Mouse (Mus musculus): ENCODE data around the gene Dock7. TPM values are rescaled to one million over a fixed set of nuclear protein-coding genes. Genes with fewer than 3 reads are reported as not detected.

Dock7 gene
- polyA plus RNA-seq, 1 experiment from 2014 or later = 84.5 TPM

DNA sequence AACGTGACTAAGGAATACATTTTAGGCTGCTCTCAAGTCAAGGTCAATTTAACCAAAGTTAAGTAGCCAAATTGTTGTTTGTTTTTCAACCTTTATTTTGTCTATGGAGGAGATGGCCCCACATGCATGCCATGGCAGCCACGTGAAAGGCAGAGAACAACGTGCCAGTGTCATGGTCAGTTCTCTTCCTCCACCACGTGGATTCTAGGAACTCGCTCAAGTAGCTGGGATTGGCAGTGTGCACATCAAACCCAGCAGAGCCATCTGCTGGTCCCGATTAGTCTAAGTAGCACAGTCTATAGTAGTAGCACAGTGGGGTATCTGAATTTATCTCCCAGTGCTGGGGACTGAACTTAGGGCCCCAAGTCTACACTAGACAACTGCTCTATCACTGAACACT, 51.9 kb downstream of the Dock7 start:
- Histone ChIP-seq H3K4me1 (ENCODE audit: control insufficient read depth, insufficient read depth, low read length) (no peaks in the 10 kb centered on the region), H3K9me3 (ENCODE audit: control insufficient read depth, low read length) (no peaks in the 10 kb centered on the region), H3K9ac (ENCODE audit: low read depth, low read length) (no peak overlapping the region), H3K4me3 (ENCODE audit: low read length) (no peak overlapping the region), H3K36me3 (ENCODE audit: control insufficient read depth, insufficient read depth, low read length) (peaks cover 36% of the 10 kb centered on the region), H3K27ac (ENCODE audit: low read depth, low read length) (no peak overlapping the region), H3K27me3 (ENCODE audit: control insufficient read depth, insufficient read depth, low read length) (no peaks in the 10 kb centered on the region), H3K4me2 (replicated peaks; ENCODE audit: low read depth, low read length) (no peak overlapping the region)
- 89% methylated on average over 6 of the region's 6 CpGs for WGBS
- no peak for ATAC-seq (ENCODE audit: low FRiP score, low TSS enrichment)

DNA sequence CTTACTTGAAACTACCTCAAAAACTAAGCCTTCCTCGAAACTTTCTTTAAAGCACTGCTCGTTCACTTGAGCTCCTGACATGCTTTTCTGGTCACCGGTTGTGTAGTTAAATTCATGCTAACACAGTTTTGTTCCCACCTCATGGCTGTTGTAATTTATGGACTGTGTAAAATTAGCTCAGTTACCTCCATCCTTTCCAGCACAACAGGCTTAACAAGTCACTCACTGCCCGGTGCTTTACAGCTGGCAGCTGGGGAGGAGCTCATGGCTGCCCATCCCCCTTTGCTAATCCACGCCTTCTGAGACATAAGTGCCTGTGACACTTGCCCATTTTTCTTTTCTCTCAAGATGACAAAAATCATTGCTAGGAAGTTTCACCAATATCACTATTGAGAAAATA, 56.2 kb downstream of the Dock7 start:
- ATAC-seq (ENCODE audit: low FRiP score, low TSS enrichment) = peak; percentile 86
- no peak overlapping the region for H3K9ac ChIP-seq (ENCODE audit: low read depth, low read length)
- H3K4me1 ChIP-seq (ENCODE audit: control insufficient read depth, insufficient read depth, low read length) = no peaks in the 10 kb centered on the region
- H3K36me3 ChIP-seq (ENCODE audit: control insufficient read depth, insufficient read depth, low read length) = peaks cover 21% of the 10 kb centered on the region; the same call in 1 of the 2 replicates
- H3K9me3 ChIP-seq (ENCODE audit: control insufficient read depth, low read length) = no peaks in the 10 kb centered on the region
- no peak overlapping the region for H3K4me3 ChIP-seq (ENCODE audit: low read length)
- H3K27ac ChIP-seq (ENCODE audit: low read depth, low read length) = no peak overlapping the region
- H3K4me2 ChIP-seq (replicated peaks; ENCODE audit: low read depth, low read length) = no peak overlapping the region
- H3K27me3 ChIP-seq (ENCODE audit: control insufficient read depth, insufficient read depth, low read length) = no peaks in the 10 kb centered on the region
- 25% methylated on average over 5 of the region's 5 CpGs for WGBS

DNA sequence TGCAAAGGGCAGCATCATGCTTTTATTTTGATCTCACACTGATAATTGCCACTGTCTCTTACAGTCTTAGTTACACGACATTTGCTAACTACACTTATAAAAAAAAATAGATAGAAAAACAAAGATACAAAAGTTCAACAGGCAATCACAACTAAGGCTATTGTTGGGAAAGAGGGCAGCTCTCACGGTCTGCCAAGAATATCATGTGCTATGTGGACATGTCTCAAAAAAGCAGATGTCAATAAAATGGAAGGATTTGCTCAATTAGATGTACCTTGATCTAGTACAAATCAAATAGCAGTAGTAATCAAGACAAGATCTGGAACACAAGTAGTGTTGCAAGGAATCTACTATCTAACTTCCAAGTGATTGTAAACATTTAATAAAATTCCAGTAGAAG, 72.1 kb downstream of the Dock7 start:
- no peak for ATAC-seq (ENCODE audit: low FRiP score, low TSS enrichment)
- Histone ChIP-seq H3K4me1 (ENCODE audit: control insufficient read depth, insufficient read depth, low read length) (no peaks in the 10 kb centered on the region), H3K9ac (ENCODE audit: low read depth, low read length) (no peak overlapping the region), H3K9me3 (ENCODE audit: control insufficient read depth, low read length) (no peaks in the 10 kb centered on the region), H3K4me3 (ENCODE audit: low read length) (no peak overlapping the region), H3K4me2 (replicated peaks; ENCODE audit: low read depth, low read length) (no peak overlapping the region), H3K27me3 (ENCODE audit: control insufficient read depth, insufficient read depth, low read length) (no peaks in the 10 kb centered on the region), H3K36me3 (ENCODE audit: control insufficient read depth, insufficient read depth, low read length) (peaks cover 14% of the 10 kb centered on the region; the same call in 1 of the 2 replicates), H3K27ac (ENCODE audit: low read depth, low read length) (no peak overlapping the region)
- 88% methylated on average over 2 of the region's 2 CpGs for WGBS

DNA sequence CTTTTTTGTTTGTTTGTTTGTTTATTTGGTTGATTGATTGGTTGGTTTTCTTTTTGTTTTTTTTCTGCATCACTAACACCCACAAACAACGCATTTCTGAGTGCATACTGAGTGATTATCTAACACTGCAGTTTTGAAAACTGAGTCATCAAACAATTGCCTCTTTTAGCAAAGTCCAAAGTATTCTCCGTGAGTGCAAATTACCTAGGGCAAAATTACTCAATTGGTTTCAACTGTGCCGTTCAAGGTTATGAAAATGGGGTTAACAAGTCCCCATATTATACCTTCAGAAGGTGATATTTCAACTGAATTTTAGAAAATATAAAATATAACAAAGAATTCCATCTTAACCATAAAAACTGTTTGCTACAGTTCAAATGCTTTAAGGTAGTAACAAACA, 74.2 kb downstream of the Dock7 start:
- Histone ChIP-seq H3K36me3 (ENCODE audit: control insufficient read depth, insufficient read depth, low read length) (peaks cover 21% of the 10 kb centered on the region), H3K27me3 (ENCODE audit: control insufficient read depth, insufficient read depth, low read length) (no peaks in the 10 kb centered on the region), H3K9ac (ENCODE audit: low read depth, low read length) (no peak overlapping the region), H3K27ac (ENCODE audit: low read depth, low read length) (no peak overlapping the region), H3K9me3 (ENCODE audit: control insufficient read depth, low read length) (no peaks in the 10 kb centered on the region), H3K4me3 (ENCODE audit: low read length) (no peak overlapping the region), H3K4me1 (ENCODE audit: control insufficient read depth, insufficient read depth, low read length) (no peaks in the 10 kb centered on the region), H3K4me2 (replicated peaks; ENCODE audit: low read depth, low read length) (no peak overlapping the region)
- ATAC-seq (ENCODE audit: low FRiP score, low TSS enrichment) = no peak
- WGBS = 81% methylated on average over 3 of the region's 3 CpGs

DNA sequence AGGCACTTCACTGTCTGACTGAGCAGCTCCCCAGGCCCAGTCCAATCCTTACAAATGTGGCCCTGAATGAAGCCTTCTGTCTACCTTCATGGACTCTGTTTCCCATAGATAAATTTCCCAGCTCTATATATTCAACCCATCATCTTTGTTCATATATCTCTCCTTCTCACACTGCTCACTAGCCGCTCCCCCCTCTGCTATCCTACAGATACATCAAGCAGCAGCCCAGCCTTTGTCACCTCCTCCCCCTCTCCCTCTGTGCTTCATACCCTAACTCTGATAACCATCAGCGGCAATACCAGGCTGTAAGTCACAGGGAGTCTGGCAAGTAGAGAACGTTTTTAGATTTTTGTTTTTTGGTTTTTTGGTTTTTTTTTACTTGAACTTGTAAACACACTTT, 75.9 kb downstream of the Dock7 start:
- Histone ChIP-seq H3K4me3 (ENCODE audit: low read length) (no peak overlapping the region), H3K4me1 (ENCODE audit: control insufficient read depth, insufficient read depth, low read length) (no peaks in the 10 kb centered on the region), H3K4me2 (replicated peaks; ENCODE audit: low read depth, low read length) (no peak overlapping the region), H3K36me3 (ENCODE audit: control insufficient read depth, insufficient read depth, low read length) (peaks cover 21% of the 10 kb centered on the region), H3K27ac (ENCODE audit: low read depth, low read length) (no peak overlapping the region), H3K9ac (ENCODE audit: low read depth, low read length) (no peak overlapping the region), H3K9me3 (ENCODE audit: control insufficient read depth, low read length) (no peaks in the 10 kb centered on the region), H3K27me3 (ENCODE audit: control insufficient read depth, insufficient read depth, low read length) (no peaks in the 10 kb centered on the region)
- WGBS = 73% methylated on average over 3 of the region's 3 CpGs
- no peak for ATAC-seq (ENCODE audit: low FRiP score, low TSS enrichment)

DNA sequence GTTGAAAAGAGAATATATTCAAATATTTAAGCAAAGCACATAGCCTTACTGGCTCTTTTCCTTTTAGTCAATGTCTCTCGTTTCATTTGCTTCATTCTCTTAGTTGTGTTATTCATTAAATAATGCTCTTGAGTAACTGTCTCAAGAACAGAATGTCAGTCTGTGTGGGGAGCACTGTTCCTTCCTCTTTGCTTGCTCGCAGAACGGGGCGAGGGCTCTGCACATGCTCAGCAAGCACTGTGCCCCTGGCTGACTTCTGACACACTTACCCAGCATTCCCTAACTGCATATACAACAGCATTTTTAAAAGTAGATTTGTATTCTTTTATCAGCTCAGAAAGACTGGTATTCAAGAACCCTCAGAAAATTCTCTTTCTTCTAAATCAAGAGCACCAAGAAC, 87.8 kb downstream of the Dock7 start:
- H3K27ac ChIP-seq (ENCODE audit: low read depth, low read length) = no peak overlapping the region
- no peak overlapping the region for H3K4me2 ChIP-seq (replicated peaks; ENCODE audit: low read depth, low read length)
- no peaks in the 10 kb centered on the region for H3K4me1 ChIP-seq (ENCODE audit: control insufficient read depth, insufficient read depth, low read length)
- no peaks in the 10 kb centered on the region for H3K9me3 ChIP-seq (ENCODE audit: control insufficient read depth, low read length)
- H3K27me3 ChIP-seq (ENCODE audit: control insufficient read depth, insufficient read depth, low read length) = no peaks in the 10 kb centered on the region
- WGBS = 90% methylated on average over 4 of the region's 4 CpGs
- no peaks in the 10 kb centered on the region for H3K36me3 ChIP-seq (ENCODE audit: control insufficient read depth, insufficient read depth, low read length)
- H3K4me3 ChIP-seq (ENCODE audit: low read length) = no peak overlapping the region
- H3K9ac ChIP-seq (ENCODE audit: low read depth, low read length) = no peak overlapping the region
- no peak for ATAC-seq (ENCODE audit: low FRiP score, low TSS enrichment)

DNA sequence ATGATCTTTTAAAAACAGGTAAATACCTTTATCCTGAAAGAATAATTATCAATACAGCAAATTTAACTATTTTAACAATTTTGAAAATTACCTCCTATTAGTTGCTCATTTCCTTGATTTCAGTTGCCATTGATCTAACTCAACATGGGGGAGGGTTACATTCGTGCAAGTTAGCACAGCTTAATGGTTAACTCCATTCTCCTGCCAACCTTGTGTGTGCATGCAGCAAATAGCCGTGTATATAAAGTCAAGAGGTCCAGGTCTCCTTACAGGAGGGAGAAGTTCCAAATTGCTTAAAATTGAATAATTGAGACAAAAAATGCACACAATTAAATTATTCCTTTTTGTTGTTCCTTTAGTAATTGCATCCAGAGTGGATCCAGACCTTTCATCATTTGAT, 90.0 kb downstream of the Dock7 start, which contains the start of gene Angptl3:
Angptl3 (plus strand) TSS at position 269 of the 400 bp plus-strand sequence.
- no peaks in the 10 kb centered on the region for H3K4me1 ChIP-seq (ENCODE audit: control insufficient read depth, insufficient read depth, low read length)
- no peak within 1 kb of the TSS for H3K4me3 ChIP-seq (ENCODE audit: low read length)
- no peak within 1 kb of the TSS for H3K4me2 ChIP-seq (replicated peaks; ENCODE audit: low read depth, low read length)
- no peaks in the 10 kb centered on the region; the same call in 1 of the 2 replicates for H3K36me3 ChIP-seq (ENCODE audit: control insufficient read depth, insufficient read depth, low read length)
- no peaks in the 10 kb centered on the region for H3K9me3 ChIP-seq (ENCODE audit: control insufficient read depth, low read length)
- H3K9ac ChIP-seq (ENCODE audit: low read depth, low read length) = no peak within 1 kb of the TSS
- no peak for ATAC-seq (ENCODE audit: low FRiP score, low TSS enrichment)
- H3K27me3 ChIP-seq (ENCODE audit: control insufficient read depth, insufficient read depth, low read length) = no peaks in the 10 kb centered on the region
- WGBS = 67% methylated on average over 2 of the region's 2 CpGs
- no peak within 1 kb of the TSS for H3K27ac ChIP-seq (ENCODE audit: low read depth, low read length)

DNA sequence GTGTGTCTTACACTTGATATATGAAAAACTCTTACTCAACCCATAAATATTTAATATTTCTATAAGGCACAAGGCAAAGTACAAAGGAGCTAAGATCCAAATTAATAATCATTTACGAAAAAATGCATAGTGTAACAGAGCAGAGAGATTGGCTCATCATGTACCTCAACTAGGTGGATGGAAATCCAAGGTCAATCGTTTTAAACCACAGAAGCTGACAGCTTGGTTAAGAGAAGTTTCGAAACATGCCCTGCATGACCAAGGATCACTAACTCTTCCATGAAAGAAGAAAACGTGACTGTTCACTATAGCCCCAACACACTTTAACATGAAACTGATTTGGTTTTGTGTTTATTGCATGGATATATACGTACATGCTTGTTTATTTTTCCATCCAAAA, 92.3 kb downstream of the Dock7 start:
- Histone ChIP-seq H3K4me2 (replicated peaks; ENCODE audit: low read depth, low read length) (no peak overlapping the region), H3K36me3 (ENCODE audit: control insufficient read depth, insufficient read depth, low read length) (no peaks in the 10 kb centered on the region; the same call in 1 of the 2 replicates), H3K9ac (ENCODE audit: low read depth, low read length) (no peak overlapping the region), H3K4me3 (ENCODE audit: low read length) (no peak overlapping the region), H3K27ac (ENCODE audit: low read depth, low read length) (no peak overlapping the region), H3K9me3 (ENCODE audit: control insufficient read depth, low read length) (no peaks in the 10 kb centered on the region), H3K4me1 (ENCODE audit: control insufficient read depth, insufficient read depth, low read length) (no peaks in the 10 kb centered on the region), H3K27me3 (ENCODE audit: control insufficient read depth, insufficient read depth, low read length) (no peaks in the 10 kb centered on the region)
- 96% methylated on average over 5 of the region's 5 CpGs for WGBS
- no peak for ATAC-seq (ENCODE audit: low FRiP score, low TSS enrichment)

DNA sequence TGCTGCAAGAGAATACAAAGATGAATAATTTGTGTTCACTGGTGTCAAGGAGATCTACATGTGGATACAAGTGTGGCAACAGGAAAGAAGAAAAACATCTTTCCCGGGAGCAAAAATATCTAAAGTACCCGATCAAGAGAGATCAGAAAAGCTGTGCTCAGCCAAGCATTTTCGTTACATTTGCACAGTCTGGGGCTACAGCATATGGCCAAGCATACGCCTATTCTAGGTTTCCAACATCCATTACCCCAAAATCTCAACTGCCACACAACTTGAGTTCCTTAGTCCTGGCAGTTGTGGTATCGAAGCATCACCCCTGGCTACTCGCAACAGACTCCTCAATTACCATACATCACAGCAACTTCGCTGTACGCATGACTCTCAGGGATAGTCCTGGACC, 98.5 kb downstream of the Dock7 start:
- H3K27me3 ChIP-seq (ENCODE audit: control insufficient read depth, insufficient read depth, low read length) = no peaks in the 10 kb centered on the region
- no peak overlapping the region for H3K9ac ChIP-seq (ENCODE audit: low read depth, low read length)
- no peak overlapping the region for H3K4me2 ChIP-seq (replicated peaks; ENCODE audit: low read depth, low read length)
- no peaks in the 10 kb centered on the region for H3K9me3 ChIP-seq (ENCODE audit: control insufficient read depth, low read length)
- WGBS = 91% methylated on average over 8 of the region's 8 CpGs
- H3K27ac ChIP-seq (ENCODE audit: low read depth, low read length) = no peak overlapping the region
- ATAC-seq (ENCODE audit: low FRiP score, low TSS enrichment) = no peak
- H3K4me1 ChIP-seq (ENCODE audit: control insufficient read depth, insufficient read depth, low read length) = no peaks in the 10 kb centered on the region
- peaks cover 3% of the 10 kb centered on the region; the same call in 1 of the 2 replicates for H3K36me3 ChIP-seq (ENCODE audit: control insufficient read depth, insufficient read depth, low read length)
- H3K4me3 ChIP-seq (ENCODE audit: low read length) = no peak overlapping the region
